Mouse (Mus musculus): Measurements from ENCODE around the gene Mmrn2. TPM values are rescaled to one million over a fixed set of nuclear protein-coding genes. Genes with fewer than 3 reads are reported as not detected.

Mmrn2 gene
- total and polyA plus RNA-seq, 2 experiments: 3.4 to 9.2 TPM

DNA sequence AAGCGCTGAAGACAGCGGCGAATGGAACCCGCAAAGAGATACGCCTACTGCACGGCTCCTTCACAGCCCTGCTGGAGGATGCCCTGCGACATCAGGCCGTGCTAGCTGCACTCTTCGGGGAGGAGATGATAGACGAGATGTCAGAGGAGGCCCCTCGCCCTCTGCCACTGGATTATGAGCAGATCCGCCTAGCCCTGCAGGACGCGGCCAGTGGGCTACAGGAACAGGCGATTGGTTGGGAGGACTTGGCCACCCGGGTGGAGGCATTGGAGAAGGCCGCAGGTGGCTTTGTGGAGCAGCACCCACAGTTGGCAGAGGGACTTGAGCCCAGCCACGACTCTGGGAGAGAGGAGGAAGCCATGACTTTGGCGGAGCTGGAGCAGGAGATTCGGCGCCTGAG, 23.6 kb downstream of the Mmrn2 start:
- Histone ChIP-seq H3K9ac (ENCODE audit: low read depth, low read length) (no peak overlapping the region), H3K27me3 (ENCODE audit: control insufficient read depth, insufficient read depth, low read length) (no peaks in the 10 kb centered on the region), H3K4me3 (ENCODE audit: insufficient read depth, low read depth, low read length) (no peak overlapping the region), H3K27ac (replicated peaks; ENCODE audit: insufficient read depth, low read depth, low read length) (no peak overlapping the region), H3K36me3 (ENCODE audit: control insufficient read depth, insufficient read depth, low read length) (no peaks in the 10 kb centered on the region), H3K4me1 (ENCODE audit: control insufficient read depth, insufficient read depth, low read length) (peaks cover 1% of the 10 kb centered on the region; the same call in 1 of the 2 replicates), H3K79me2 (ENCODE audit: control insufficient read depth, insufficient read depth, low read length) (no peaks in the 10 kb centered on the region)
- no peak for TF ChIP-seq POLR2A (IDR thresholded peaks at IDR 0.05; ENCODE audit: extremely low read depth, insufficient read depth, low read length)
- no peak for TF ChIP-seq CTCF (IDR thresholded peaks at IDR 0.05; ENCODE audit: low read depth, low read length)
- WGBS: 95% methylated on average over 21 of the region's 21 CpGs
- DNase-seq (ENCODE audit: extremely low read depth, low read depth, low spot score): no peak

GRCm38 (mm10) chr14:34399301-34399700, 24.0 kb downstream of the Mmrn2 start:
- TF ChIP-seq CTCF (IDR thresholded peaks at IDR 0.05; ENCODE audit: low read depth, low read length) (no peak), POLR2A (IDR thresholded peaks at IDR 0.05; ENCODE audit: extremely low read depth, insufficient read depth, low read length) (no peak)
- WGBS: 93% methylated on average over 6 of the region's 6 CpGs
- Histone ChIP-seq H3K36me3 (ENCODE audit: control insufficient read depth, insufficient read depth, low read length) (no peaks in the 10 kb centered on the region), H3K79me2 (ENCODE audit: control insufficient read depth, insufficient read depth, low read length) (no peaks in the 10 kb centered on the region), H3K4me3 (ENCODE audit: insufficient read depth, low read depth, low read length) (no peak overlapping the region), H3K9ac (ENCODE audit: low read depth, low read length) (no peak overlapping the region), H3K27ac (replicated peaks; ENCODE audit: insufficient read depth, low read depth, low read length) (no peak overlapping the region), H3K4me1 (ENCODE audit: control insufficient read depth, insufficient read depth, low read length) (peaks cover 1% of the 10 kb centered on the region; the same call in 1 of the 2 replicates), H3K27me3 (ENCODE audit: control insufficient read depth, insufficient read depth, low read length) (no peaks in the 10 kb centered on the region)
- no peak for DNase-seq (ENCODE audit: extremely low read depth, low read depth, low spot score)

- 88% methylated on average over 3 of the region's 3 CpGs for WGBS
- Histone ChIP-seq H3K27me3 (ENCODE audit: control insufficient read depth, insufficient read depth, low read length) (no peaks in the 10 kb centered on the region), H3K79me2 (ENCODE audit: control insufficient read depth, insufficient read depth, low read length) (no peaks in the 10 kb centered on the region), H3K4me1 (ENCODE audit: control insufficient read depth, insufficient read depth, low read length) (peaks cover 1% of the 10 kb centered on the region; the same call in 1 of the 2 replicates), H3K4me3 (ENCODE audit: insufficient read depth, low read depth, low read length) (no peak overlapping the region), H3K36me3 (ENCODE audit: control insufficient read depth, insufficient read depth, low read length) (no peaks in the 10 kb centered on the region), H3K27ac (replicated peaks; ENCODE audit: insufficient read depth, low read depth, low read length) (no peak overlapping the region), H3K9ac (ENCODE audit: low read depth, low read length) (no peak overlapping the region)
- TF ChIP-seq POLR2A (IDR thresholded peaks at IDR 0.05; ENCODE audit: extremely low read depth, insufficient read depth, low read length): no peak
- no peak for TF ChIP-seq CTCF (IDR thresholded peaks at IDR 0.05; ENCODE audit: low read depth, low read length)
- DNase-seq (ENCODE audit: extremely low read depth, low read depth, low spot score): no peak
Observed at GRCm38 (mm10) chr14:34400021-34400420, 24.8 kb downstream of the Mmrn2 start.

- Histone ChIP-seq H3K36me3 (ENCODE audit: control insufficient read depth, insufficient read depth, low read length) (no peaks in the 10 kb centered on the region), H3K4me3 (ENCODE audit: insufficient read depth, low read depth, low read length) (no peak overlapping the region), H3K27me3 (ENCODE audit: control insufficient read depth, insufficient read depth, low read length) (no peaks in the 10 kb centered on the region), H3K4me1 (ENCODE audit: control insufficient read depth, insufficient read depth, low read length) (peaks cover 1% of the 10 kb centered on the region; the same call in 1 of the 2 replicates), H3K9ac (ENCODE audit: low read depth, low read length) (no peak overlapping the region), H3K79me2 (ENCODE audit: control insufficient read depth, insufficient read depth, low read length) (no peaks in the 10 kb centered on the region), H3K27ac (replicated peaks; ENCODE audit: insufficient read depth, low read depth, low read length) (no peak overlapping the region)
- TF ChIP-seq POLR2A (IDR thresholded peaks at IDR 0.05; ENCODE audit: extremely low read depth, insufficient read depth, low read length) (no peak), CTCF (IDR thresholded peaks at IDR 0.05; ENCODE audit: low read depth, low read length) (peak; percentile 99)
- DNase-seq (ENCODE audit: extremely low read depth, low read depth, low spot score): peak; percentile 65
- 30% methylated on average over 6 of the region's 6 CpGs for WGBS
Observed at GRCm38 (mm10) chr14:34401135-34401534, 25.9 kb downstream of the Mmrn2 start.

GRCm38 (mm10) chr14:34402871-34403270, 27.6 kb downstream of the Mmrn2 start:
- peaks cover 1% of the 10 kb centered on the region; the same call in 1 of the 2 replicates for H3K4me1 ChIP-seq (ENCODE audit: control insufficient read depth, insufficient read depth, low read length)
- no peaks in the 10 kb centered on the region for H3K27me3 ChIP-seq (ENCODE audit: control insufficient read depth, insufficient read depth, low read length)
- no peak overlapping the region for H3K9ac ChIP-seq (ENCODE audit: low read depth, low read length)
- no peak for DNase-seq (ENCODE audit: extremely low read depth, low read depth, low spot score)
- H3K4me3 ChIP-seq (ENCODE audit: insufficient read depth, low read depth, low read length): no peak overlapping the region
- TF ChIP-seq POLR2A (IDR thresholded peaks at IDR 0.05; ENCODE audit: extremely low read depth, insufficient read depth, low read length) (no peak), CTCF (IDR thresholded peaks at IDR 0.05; ENCODE audit: low read depth, low read length) (no peak)
- WGBS: 47% methylated on average over 8 of the region's 8 CpGs
- H3K27ac ChIP-seq (replicated peaks; ENCODE audit: insufficient read depth, low read depth, low read length): no peak overlapping the region
- peaks cover 7% of the 10 kb centered on the region; the same call in 1 of the 2 replicates for H3K36me3 ChIP-seq (ENCODE audit: control insufficient read depth, insufficient read depth, low read length)
- no peaks in the 10 kb centered on the region for H3K79me2 ChIP-seq (ENCODE audit: control insufficient read depth, insufficient read depth, low read length)

GRCm38 (mm10) chr14:34403424-34403823, 28.2 kb downstream of the Mmrn2 start:
- no peak overlapping the region for H3K9ac ChIP-seq (ENCODE audit: low read depth, low read length)
- H3K27me3 ChIP-seq (ENCODE audit: control insufficient read depth, insufficient read depth, low read length): no peaks in the 10 kb centered on the region
- no peak overlapping the region for H3K4me3 ChIP-seq (ENCODE audit: insufficient read depth, low read depth, low read length)
- H3K79me2 ChIP-seq (ENCODE audit: control insufficient read depth, insufficient read depth, low read length): no peaks in the 10 kb centered on the region
- H3K4me1 ChIP-seq (ENCODE audit: control insufficient read depth, insufficient read depth, low read length): no peaks in the 10 kb centered on the region
- WGBS: 96% methylated on average over 7 of the region's 7 CpGs
- DNase-seq (ENCODE audit: extremely low read depth, low read depth, low spot score): no peak
- H3K36me3 ChIP-seq (ENCODE audit: control insufficient read depth, insufficient read depth, low read length): peaks cover 13% of the 10 kb centered on the region
- TF ChIP-seq CTCF (IDR thresholded peaks at IDR 0.05; ENCODE audit: low read depth, low read length) (no peak), POLR2A (IDR thresholded peaks at IDR 0.05; ENCODE audit: extremely low read depth, insufficient read depth, low read length) (no peak)
- H3K27ac ChIP-seq (replicated peaks; ENCODE audit: insufficient read depth, low read depth, low read length): no peak overlapping the region

Data from liver, adult 2 months (tissue).